Mouse (Mus musculus) hindbrain, embryonic 14.5 days (tissue): Measurements from ENCODE around the gene Aqp11. TPM values are rescaled to one million over a fixed set of nuclear protein-coding genes. Genes with fewer than 3 reads are reported as not detected.

Experiments used
- ATAC-seq: fragments of 200-750 bp; cut with Nextera tagmentation; 2 replicates; pipeline ENCODE4 v1.8.0; 2017; ENCODE audit warnings: moderate number of reproducible peaks, mild to moderate bottlenecking, moderate TSS enrichment, moderate library complexity; ENCODE audit not compliant: low FRiP score
- DNase-seq: peaks from one replicate; pipeline ENCODE4 v3.0.0-alpha.2; 2015; ENCODE audit warnings: low spot score
- H3K27ac ChIP-seq: fragments of 300-500 bp; sonication (generic); 2 replicates; pipeline ENCODE4 v1.5.1; 2014; ENCODE audit warnings: mild to moderate bottlenecking, moderate library complexity
- H3K27me3 ChIP-seq: fragments of 300-500 bp; sonication (generic); 2 replicates; pipeline ENCODE4 v1.6.1; 2014; ENCODE audit warnings: mild to moderate bottlenecking, low read length, mixed read lengths; ENCODE audit not compliant: control insufficient read depth, insufficient read depth
- H3K36me3 ChIP-seq: fragments of 300-500 bp; sonication (generic); replicated peaks from 2 replicates; pipeline ENCODE4 v1.6.1; 2014; ENCODE audit not compliant: control insufficient read depth, insufficient read depth
- H3K4me1 ChIP-seq: fragments of 300-500 bp; sonication (generic); replicated peaks from 2 replicates; pipeline ENCODE4 v1.6.1; 2014; ENCODE audit warnings: antibody characterized with exemption, low read length, mixed read lengths; ENCODE audit not compliant: control insufficient read depth, insufficient read depth
- H3K4me2 ChIP-seq: fragments of 300-500 bp; sonication (generic); replicated peaks from 2 replicates; pipeline ENCODE4 v1.6.1; 2014; ENCODE audit warnings: mild to moderate bottlenecking, moderate library complexity
- H3K4me3 ChIP-seq: fragments of 300-500 bp; sonication (generic); replicated peaks from 2 replicates; pipeline ENCODE4 v1.5.1; 2014; ENCODE audit warnings: mild to moderate bottlenecking, low read length
- H3K9ac ChIP-seq: fragments of 300-500 bp; sonication (generic); 2 replicates; pipeline ENCODE4 v1.6.1; 2014
- H3K9me3 ChIP-seq: fragments of 300-500 bp; sonication (generic); 2 replicates; pipeline ENCODE4 v1.6.1; 2016; ENCODE audit warnings: low read length; ENCODE audit not compliant: control insufficient read depth
- WGBS: fragments of 180-500 bp; shearing (Covaris S2); extraction: QIAGEN DNeasy Blood & Tissue Kit; methylation state at CpG from one replicate; pipeline ENCODE4 v1.1.7; 2014; 5-methylcytosine and 5-hydroxymethylcytosine counted together
- polyA plus RNA-seq: library from polyadenylated mRNA; unstranded; fragments of >200 nt; fragmentation: Nextera tagmentation; extraction: Ambion mirVana; gene quantifications from 2 replicates; pipeline ENCODE4 v1.2.1, GENCODE M21; 2014

Gene Aqp11
- polyA plus RNA-seq, 1 experiment from 2014 or later, result 21.6 TPM

DNA sequence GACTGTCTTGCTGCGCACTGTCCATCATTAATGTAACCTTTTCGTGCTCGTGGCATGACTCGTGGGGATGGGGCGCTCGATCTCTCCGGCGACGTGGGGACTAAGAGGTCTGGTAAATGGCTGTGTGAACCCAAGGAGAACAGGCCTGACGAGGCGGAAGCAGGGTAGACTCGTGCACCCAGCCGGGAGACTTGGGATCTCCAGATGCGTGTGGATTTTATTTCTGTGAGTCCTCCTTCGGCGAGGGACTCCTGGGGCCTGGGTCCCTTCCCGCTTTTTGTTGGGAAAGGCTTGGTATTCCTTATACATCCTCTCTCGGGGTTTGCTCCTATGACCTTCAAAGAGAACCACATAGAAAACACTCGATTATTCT is 42.0 kb downstream of the Aqp11 start:
- Histone ChIP-seq H3K9ac (peak overlapping the region; percentile 88), H3K4me1 (peaks cover 11% of the 10 kb centered on the region), H3K27me3 (no peaks in the 10 kb centered on the region), H3K9me3 (no peaks in the 10 kb centered on the region), H3K4me3 (peak overlapping the region; percentile 100), H3K4me2 (peak overlapping the region; percentile 85), H3K27ac (peak overlapping the region; percentile 90), H3K36me3 (peaks cover 6% of the 10 kb centered on the region; the same call in 1 of the 2 replicates)
- ATAC-seq (peak; percentile 81; the same call in 1 of the 2 replicates), DNase-seq (no peak)
- 31% methylated on average over 19 of the region's 19 CpGs for WGBS

DNA sequence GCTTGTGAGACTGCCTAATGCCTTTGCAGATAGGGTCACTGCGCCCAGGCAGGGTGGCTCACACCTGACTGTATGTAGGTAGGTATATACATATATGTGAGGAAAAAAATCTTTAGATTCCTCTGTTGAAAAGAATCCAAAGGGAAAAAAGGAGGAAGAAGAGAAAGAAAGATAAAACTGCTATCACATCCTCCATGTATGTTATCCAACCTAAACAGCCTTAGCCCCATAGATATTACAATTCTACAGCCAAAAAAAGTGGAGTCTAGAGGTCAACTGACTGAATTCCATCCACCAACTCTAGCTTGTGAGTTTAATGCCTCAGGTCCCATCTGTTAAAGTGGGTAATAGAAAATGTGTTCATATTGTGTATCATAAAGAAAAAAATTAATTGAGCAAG is 42.6 kb downstream of the Aqp11 start:
- ATAC-seq (no peak), DNase-seq (no peak)
- H3K4me1 ChIP-seq, result peaks cover 11% of the 10 kb centered on the region
- H3K4me3 ChIP-seq, result peak overlapping the region; percentile 100; the same call in 1 of the 2 replicates
- 100% methylated on average over 1 of the region's 1 CpGs for WGBS
- H3K4me2 ChIP-seq, result peak overlapping the region; percentile 85
- no peaks in the 10 kb centered on the region for H3K9me3 ChIP-seq
- peak overlapping the region; percentile 88; the same call in 1 of the 2 replicates for H3K9ac ChIP-seq
- H3K36me3 ChIP-seq, result peaks cover 6% of the 10 kb centered on the region; the same call in 1 of the 2 replicates
- no peak overlapping the region for H3K27ac ChIP-seq
- H3K27me3 ChIP-seq, result no peaks in the 10 kb centered on the region

DNA sequence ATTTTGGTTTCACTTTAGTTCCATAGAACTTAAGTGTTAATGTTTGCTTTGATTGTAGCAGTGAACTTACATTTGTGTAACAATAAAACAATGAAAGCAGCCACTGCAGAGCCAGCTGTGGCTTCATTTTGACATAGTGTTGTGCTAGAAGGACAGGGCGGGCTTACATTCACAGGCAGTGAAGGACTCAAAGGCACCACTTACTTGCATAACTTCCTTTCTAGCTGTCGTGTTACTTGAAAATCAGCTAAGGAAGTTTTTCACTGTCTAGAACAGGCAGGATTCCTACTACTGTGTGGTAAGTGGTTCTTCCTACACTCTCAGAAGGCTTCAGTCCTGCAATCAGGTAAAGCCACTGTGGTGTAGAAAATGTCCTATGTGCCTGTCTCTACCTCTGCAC is 50.3 kb downstream of the Aqp11 start:
- H3K27me3 ChIP-seq, result no peaks in the 10 kb centered on the region
- no peak overlapping the region for H3K4me3 ChIP-seq
- H3K9me3 ChIP-seq, result no peaks in the 10 kb centered on the region
- WGBS, result 95% methylated on average over 2 of the region's 2 CpGs
- peaks cover 47% of the 10 kb centered on the region for H3K36me3 ChIP-seq
- ATAC-seq (no peak), DNase-seq (no peak)
- no peak overlapping the region for H3K9ac ChIP-seq
- H3K4me1 ChIP-seq, result no peaks in the 10 kb centered on the region
- H3K4me2 ChIP-seq, result no peak overlapping the region
- no peak overlapping the region for H3K27ac ChIP-seq

DNA sequence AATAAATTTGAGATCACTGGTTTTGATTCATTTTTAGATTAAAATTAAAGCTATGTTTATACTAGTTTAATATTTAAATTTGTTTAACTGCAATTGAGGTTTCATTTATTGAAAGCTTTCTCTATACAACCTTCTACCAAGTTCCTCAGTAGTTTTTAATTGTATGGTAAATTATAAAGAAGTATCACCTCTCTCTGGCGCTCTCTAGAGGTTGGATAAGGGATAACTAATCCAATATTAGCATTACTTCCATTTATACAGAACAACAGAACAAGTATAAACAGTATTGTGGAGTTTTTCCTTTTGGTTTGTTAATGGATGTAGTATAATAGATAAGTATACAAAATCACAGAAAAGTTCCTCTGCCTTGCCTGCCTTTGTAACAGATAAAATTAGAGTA is 58.9 kb downstream of the Aqp11 start:
- Histone ChIP-seq H3K4me3 (no peak overlapping the region), H3K9me3 (no peaks in the 10 kb centered on the region), H3K27ac (no peak overlapping the region), H3K4me2 (no peak overlapping the region), H3K4me1 (no peaks in the 10 kb centered on the region), H3K27me3 (no peaks in the 10 kb centered on the region), H3K36me3 (peaks cover 76% of the 10 kb centered on the region), H3K9ac (no peak overlapping the region)
- DNase-seq (peak; percentile 76), ATAC-seq (no peak)
- 31% methylated on average over 1 of the region's 1 CpGs for WGBS

Other genes starting within 250 kb of the Aqp11 start
- 43.8 and 51.5 TPM in 2 replicates for gene Aamdc, start 158.8 kb downstream of the Aqp11 start, polyA plus RNA-seq
- 23.5 and 29.4 TPM in 2 replicates for gene Rsf1, start 158.4 kb downstream of the Aqp11 start, polyA plus RNA-seq
- 189 and 192 TPM in 2 replicates for gene Clns1a, start 41.7 kb downstream of the Aqp11 start, polyA plus RNA-seq
- 152 and 160 TPM in 2 replicates for gene Pak1, start 50.3 kb upstream of the Aqp11 start, polyA plus RNA-seq
- gene Gdpd4, start 181.7 kb upstream of the Aqp11 start, polyA plus RNA-seq, result not detected in 2 replicates